25 mouse cellular contexts compared by ENCODE assay signal in the genomic region with DNA sequence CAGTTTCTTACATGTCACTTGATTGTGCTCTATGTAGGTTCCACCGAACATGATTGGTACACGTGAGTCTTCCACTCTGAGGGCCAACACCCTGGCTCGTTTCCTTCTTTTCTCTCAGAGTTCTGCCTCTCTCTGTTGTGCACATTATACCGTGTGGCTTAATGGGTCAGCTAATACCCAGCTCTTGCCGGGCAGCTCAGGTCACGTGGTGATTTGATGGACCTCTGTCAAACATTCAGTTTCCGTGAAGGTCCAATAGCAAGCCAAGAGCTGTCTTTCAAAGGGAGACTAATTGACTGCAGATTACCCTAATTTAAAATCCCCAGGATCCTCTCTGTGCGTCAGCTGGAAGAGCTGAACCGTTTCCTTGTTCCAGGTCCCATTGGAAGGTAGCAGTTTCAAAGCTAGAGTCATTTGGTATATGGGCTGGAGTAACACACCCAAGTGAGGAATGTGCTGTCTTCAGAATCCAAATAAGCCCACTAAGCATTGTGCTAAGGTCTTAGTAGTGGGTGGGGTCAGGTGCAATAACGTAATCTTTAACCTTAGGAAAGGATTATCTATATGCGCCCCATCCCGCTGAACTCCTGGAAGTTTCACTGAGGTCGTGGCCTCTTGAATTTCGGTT. TPM values are rescaled to one million over a fixed set of nuclear protein-coding genes. Genes with fewer than 3 reads are reported as not detected.
DNase-seq lines count a peak whose midpoint lies in the region; TF ChIP-seq lines count a peak whose summit lies in the region.
"Had no signal": no experiment of that assay in that cellular context is flagged by ENCODE, and none has a peak within 500 bp of the region (broad histone marks: within the 10 kb centered on the region; RNA-seq: fewer than 3 reads in every experiment).

No protein-coding gene starts in this region.

- H3K4me1 ChIP-seq in kidney, adult 2 months (ENCODE audit: control insufficient read depth, insufficient read depth, low read length), result peaks cover 2% of the 10 kb centered on the region; the same call in 1 of the 2 replicates
- H3K4me1 ChIP-seq in E14TG2a.4 (replicated peaks; ENCODE audit: low read depth, low read length), result peaks cover 46% of the 10 kb centered on the region
- peaks cover 8% of the 10 kb centered on the region for H3K4me1 ChIP-seq in limb, embryonic 10.5 days

- TF ChIP-seq CTCF in kidney, adult 2 months (conservative IDR thresholded peaks at IDR 0.05; ENCODE audit: insufficient read depth, insufficient read length, low read depth, low read length), result no peak
- no peak for TF ChIP-seq CTCF in E14TG2a.4 (conservative IDR thresholded peaks at IDR 0.05; ENCODE audit: low read length)

- TF ChIP-seq POLR2A in kidney, adult 2 months (IDR thresholded peaks at IDR 0.05; ENCODE audit: low read depth, low read length), result no peak

- no peak overlapping the region for H3K27ac ChIP-seq in kidney, adult 2 months (ENCODE audit: insufficient read depth, low read depth, low read length)
- no peak overlapping the region for H3K27ac ChIP-seq in limb, embryonic 10.5 days
- H3K27ac ChIP-seq: heart, adult 2 months; hindbrain, embryonic 13.5 days; neural tube, embryonic 13.5 days had no signal

- peak; percentile 68 for DNase-seq in kidney, adult 2 months
- no peak for DNase-seq in kidney, postnatal 14 days
- DNase-seq in R1 (ENCODE audit: low read depth, low spot score), result peak; percentile 88
- peak; percentile 18 for DNase-seq in limb, embryonic 10.5 days (ENCODE audit: low spot score)
- no peak for DNase-seq in spleen, postnatal 10 days (ENCODE audit: low spot score in 2 of 2)
- no peak for DNase-seq in gastrocnemius, adult 18-20 months (ENCODE audit: low spot score)
- DNase-seq: adrenal gland, postnatal 36 days; cerebellum, adult 11 months; cerebellum, postnatal 10 days; forebrain, postnatal 0 days; gastrocnemius, postnatal 25 days; heart, adult 2 months; lung, postnatal 4 days; right cerebral cortex, adult 18-20 months; right cerebral cortex, postnatal 4 days; thymus, adult 2 months; thymus, postnatal 4 days had no signal

- no peaks in the 10 kb centered on the region for H3K36me3 ChIP-seq in kidney, adult 2 months (ENCODE audit: control insufficient read depth, insufficient read depth, low read length)
- H3K36me3 ChIP-seq in E14TG2a.4 (ENCODE audit: insufficient read depth, low read length), result no peaks in the 10 kb centered on the region
- no peaks in the 10 kb centered on the region for H3K36me3 ChIP-seq in limb, embryonic 10.5 days
- H3K36me3 ChIP-seq: hindbrain, embryonic 13.5 days; neural tube, embryonic 13.5 days had no signal

- H3K4me3 ChIP-seq in kidney, adult 2 months (ENCODE audit: insufficient read depth, low read depth, low read length), result no peak overlapping the region
- H3K4me3 ChIP-seq in E14TG2a.4 (replicated peaks; ENCODE audit: low read length), result peak overlapping the region; percentile 10; the same call in 1 of the 2 replicates
- no peak overlapping the region for H3K4me3 ChIP-seq in limb, embryonic 10.5 days
- H3K4me3 ChIP-seq: heart, adult 2 months; hindbrain, embryonic 13.5 days; myocyte; neural tube, embryonic 13.5 days had no signal

- H3K27me3 ChIP-seq in kidney, adult 2 months (replicated peaks; ENCODE audit: control insufficient read depth, insufficient read depth, low read length), result no peaks in the 10 kb centered on the region
- peaks cover 34% of the 10 kb centered on the region for H3K27me3 ChIP-seq in E14TG2a.4 (ENCODE audit: insufficient read depth, low read length)
- H3K27me3 ChIP-seq in limb, embryonic 10.5 days (ENCODE audit: low read depth, poor library complexity, severe bottlenecking), result peaks cover 34% of the 10 kb centered on the region

- WGBS in kidney, adult 2 months, result 53% methylated on average over 14 of the region's 14 CpGs
- 83% methylated on average over 14 of the region's 14 CpGs for WGBS in limb, embryonic 10.5 days

- no peaks in the 10 kb centered on the region for H3K9me3 ChIP-seq in E14TG2a.4 (ENCODE audit: low read length)
- H3K9me3 ChIP-seq in limb, embryonic 10.5 days (replicated peaks), result no peaks in the 10 kb centered on the region
- H3K9me3 ChIP-seq: hindbrain, embryonic 13.5 days; neural tube, embryonic 13.5 days had no signal

RNA-seq across cellular contexts. Expression of gene Slc5a1, which starts 3.9 kb away (rescaled TPM):
- 31.2 and 40.0 TPM in 2 replicates for polyA plus RNA-seq in kidney, adult 2 months (2012; rRNA removed)
- not detected in 2 replicates for polyA plus RNA-seq in limb, embryonic 10.5 days (2016; fragmentation: Nextera tagmentation; extraction: Ambion mirVana)
- not detected for total RNA-seq in gastrocnemius, adult 18-20 months (2021)
- total RNA-seq: adrenal gland, postnatal 36 days; gastrocnemius, postnatal 25 days had no signal
- polyA plus RNA-seq: cortical plate, adult 2 months; embryonic facial prominence, embryonic 11.5 days; forebrain, embryonic 11.5 days; heart, embryonic 14.5 days; myocyte; neural tube, embryonic 13.5 days had no signal

Comparison
In these comparisons a context has a peak if more than half of its experiments do, and no peak if none do; other contexts are left out.
1. DNase-seq: peak in kidney, adult 2 months (single experiment), R1 (single experiment) and limb, embryonic 10.5 days (single experiment); none in kidney, postnatal 14 days (single experiment), spleen, postnatal 10 days (0 of 2) and gastrocnemius, adult 18-20 months (single experiment).
2. RNA of gene Slc5a1, which starts 3.9 kb away (polyA plus RNA-seq): 31.2 to 40.0 TPM in kidney, adult 2 months; not detected in limb, embryonic 10.5 days; every median in the first group is over 10 times any median in the second.